Mouse (Mus musculus) T-cell, adult 2 months (primary cell): ENCODE results near the gene Dnase2a.

Experiments used
- DNase-seq: peaks from one replicate; pipeline ENCODE4 v3.0.0; 2022; ENCODE audit warnings: low spot score

Dnase2a gene

GRCm38 (mm10) chr8:84970135-84970790 is 61.9 kb downstream of the Dnase2a start:
- no peak for DNase-seq

GRCm38 (mm10) chr8:84970913-84971312 is 62.6 kb downstream of the Dnase2a start:
- no peak for DNase-seq
